18 mouse cellular contexts compared by ENCODE assay signal in genomic region chr5:54156944-54157527, GRCm38 (mm10).
DNase-seq lines count a peak whose midpoint lies in the region; ATAC-seq and TF ChIP-seq lines count a peak whose summit lies in the region.
"Had no signal": no experiment of that assay in that cellular context is flagged by ENCODE, and none has a peak within 500 bp of the region (broad histone marks: within the 10 kb centered on the region; RNA-seq: fewer than 3 reads in every experiment).

No protein-coding gene starts in this region.

- TF ChIP-seq CTCF in intestine, postnatal 0 days (IDR thresholded peaks at IDR 0.05; ENCODE audit: low read depth), result no peak
- TF ChIP-seq CTCF in hindbrain, postnatal 0 days (IDR thresholded peaks at IDR 0.05; ENCODE audit: low read depth), result no peak

- no peak overlapping the region for H3K27ac ChIP-seq in intestine, embryonic 15.5 days
- H3K27ac ChIP-seq in intestine, postnatal 0 days (ENCODE audit: low read depth, low read length), result no peak overlapping the region
- no peak overlapping the region; the same call in 1 of the 2 replicates for H3K27ac ChIP-seq in limb, embryonic 13.5 days
- no peak overlapping the region for H3K27ac ChIP-seq in hindbrain, postnatal 0 days
- no peak overlapping the region for H3K27ac ChIP-seq in midbrain, embryonic 16.5 days (ENCODE audit: low read length)
- H3K27ac ChIP-seq: limb, embryonic 12.5 days; midbrain, embryonic 15.5 days; neural tube, embryonic 12.5 days had no signal

- H3K36me3 ChIP-seq in intestine, embryonic 15.5 days, result no peaks in the 10 kb centered on the region
- H3K36me3 ChIP-seq in intestine, postnatal 0 days (ENCODE audit: control insufficient read depth, insufficient read depth), result no peaks in the 10 kb centered on the region
- no peaks in the 10 kb centered on the region for H3K36me3 ChIP-seq in limb, embryonic 13.5 days
- no peaks in the 10 kb centered on the region for H3K36me3 ChIP-seq in hindbrain, postnatal 0 days (ENCODE audit: insufficient read depth, low read length)
- no peaks in the 10 kb centered on the region for H3K36me3 ChIP-seq in midbrain, embryonic 16.5 days (ENCODE audit: control insufficient read depth, insufficient read depth, low read length)
- H3K36me3 ChIP-seq: limb, embryonic 12.5 days; midbrain, embryonic 15.5 days; neural tube, embryonic 12.5 days had no signal

- ATAC-seq in intestine, embryonic 15.5 days, result 0 out of 2 replicates have a peak, but pooled peaks have one; percentile 11
- ATAC-seq in intestine, postnatal 0 days, result no peak
- ATAC-seq in common myeloid progenitor, adult 5-6 weeks (replicated peaks; ENCODE audit: low read depth, poor library complexity, severe bottlenecking), result peak; percentile 61; the same call in 1 of the 2 replicates
- peak; percentile 42; the same call in 1 of the 2 replicates for ATAC-seq in limb, embryonic 13.5 days (ENCODE audit: low FRiP score, low read depth)
- ATAC-seq in hindbrain, postnatal 0 days, result no peak
- ATAC-seq in midbrain, embryonic 16.5 days, result no peak
- ATAC-seq: forebrain, postnatal 0 days; inflammation-experienced regulatory T-cells, adult 6 months; liver, postnatal 0 days; midbrain, embryonic 15.5 days had no signal

- H3K9ac ChIP-seq in intestine, embryonic 15.5 days, result no peak overlapping the region
- H3K9ac ChIP-seq in intestine, postnatal 0 days (ENCODE audit: low read depth, low read length), result no peak overlapping the region
- H3K9ac ChIP-seq in limb, embryonic 13.5 days, result no peak overlapping the region
- H3K9ac ChIP-seq in hindbrain, postnatal 0 days (replicated peaks; ENCODE audit: low read length), result no peak overlapping the region
- no peak overlapping the region for H3K9ac ChIP-seq in midbrain, embryonic 16.5 days (ENCODE audit: low read depth, low read length)
- H3K9ac ChIP-seq: forebrain, postnatal 0 days; limb, embryonic 12.5 days; liver, postnatal 0 days; midbrain, embryonic 15.5 days; neural tube, embryonic 12.5 days had no signal

- DNase-seq in heart, adult 11 months, result peak; percentile 79
- DNase-seq in heart, postnatal 36 days, result no peak
- no peak for DNase-seq in hindbrain, postnatal 0 days (ENCODE audit: low spot score)
- DNase-seq: cerebellum, adult 18-20 months; forebrain, postnatal 0 days; gastrocnemius, postnatal 36 days; kidney, postnatal 36 days; liver, postnatal 0 days; right cerebral cortex, postnatal 4 days had no signal

- intact Hi-C loops in heart, postnatal 36 days (cut with DNase I), result loop anchor here (10.0 kb wide), 1 partner anchor 268 kb away; no protein-coding TSS in a partner anchor

- 45% methylated on average over 11 of the region's 11 CpGs for WGBS in intestine, embryonic 15.5 days
- WGBS in intestine, postnatal 0 days, result 53% methylated on average over 11 of the region's 11 CpGs
- 35% methylated on average over 11 of the region's 11 CpGs for WGBS in limb, embryonic 13.5 days
- 74% methylated on average over 11 of the region's 11 CpGs for WGBS in hindbrain, postnatal 0 days
- 80% methylated on average over 11 of the region's 11 CpGs for WGBS in midbrain, embryonic 16.5 days

- no peaks in the 10 kb centered on the region for H3K9me3 ChIP-seq in intestine, embryonic 15.5 days
- no peaks in the 10 kb centered on the region for H3K9me3 ChIP-seq in intestine, postnatal 0 days (ENCODE audit: control insufficient read depth)
- no peaks in the 10 kb centered on the region for H3K9me3 ChIP-seq in limb, embryonic 13.5 days
- no peaks in the 10 kb centered on the region for H3K9me3 ChIP-seq in hindbrain, postnatal 0 days (ENCODE audit: low read length)
- no peaks in the 10 kb centered on the region for H3K9me3 ChIP-seq in midbrain, embryonic 16.5 days (replicated peaks; ENCODE audit: control insufficient read depth, low read length, poor library complexity, severe bottlenecking)
- H3K9me3 ChIP-seq: limb, embryonic 12.5 days; midbrain, embryonic 15.5 days; neural tube, embryonic 12.5 days had no signal

- no peak overlapping the region for H3K4me2 ChIP-seq in intestine, embryonic 15.5 days (replicated peaks)
- no peak overlapping the region for H3K4me2 ChIP-seq in intestine, postnatal 0 days (replicated peaks; ENCODE audit: low read depth)
- H3K4me2 ChIP-seq in limb, embryonic 13.5 days (replicated peaks), result peak overlapping the region; percentile 27; the same call in 1 of the 2 replicates
- no peak overlapping the region for H3K4me2 ChIP-seq in hindbrain, postnatal 0 days (ENCODE audit: low read depth, low read length)
- no peak overlapping the region for H3K4me2 ChIP-seq in midbrain, embryonic 16.5 days (ENCODE audit: low read length)
- H3K4me2 ChIP-seq: limb, embryonic 12.5 days; midbrain, embryonic 15.5 days; neural tube, embryonic 12.5 days had no signal

- H3K4me1 ChIP-seq in intestine, embryonic 15.5 days (replicated peaks), result 0 out of 2 replicates have a peak, but pooled peaks cover 9% of the 10 kb centered on the region
- H3K4me1 ChIP-seq in intestine, postnatal 0 days (replicated peaks; ENCODE audit: control insufficient read depth, insufficient read depth, low read length), result no peaks in the 10 kb centered on the region
- H3K4me1 ChIP-seq in limb, embryonic 13.5 days, result peaks cover 32% of the 10 kb centered on the region
- peaks cover 7% of the 10 kb centered on the region; the same call in 1 of the 2 replicates for H3K4me1 ChIP-seq in hindbrain, postnatal 0 days (ENCODE audit: insufficient read depth, low read length)
- peaks cover 10% of the 10 kb centered on the region for H3K4me1 ChIP-seq in midbrain, embryonic 16.5 days (ENCODE audit: control insufficient read depth, insufficient read depth, low read length)

- H3K27me3 ChIP-seq in intestine, embryonic 15.5 days (replicated peaks), result no peaks in the 10 kb centered on the region
- H3K27me3 ChIP-seq in intestine, postnatal 0 days (replicated peaks; ENCODE audit: control insufficient read depth, insufficient read depth, low read length), result no peaks in the 10 kb centered on the region; the same call in 1 of the 2 replicates
- H3K27me3 ChIP-seq in limb, embryonic 13.5 days, result peaks cover 41% of the 10 kb centered on the region
- H3K27me3 ChIP-seq in hindbrain, postnatal 0 days (ENCODE audit: insufficient read depth, low read length), result no peaks in the 10 kb centered on the region
- no peaks in the 10 kb centered on the region for H3K27me3 ChIP-seq in midbrain, embryonic 16.5 days (ENCODE audit: control insufficient read depth, insufficient read depth, low read depth, low read length)
- H3K27me3 ChIP-seq: midbrain, embryonic 15.5 days; neural tube, embryonic 12.5 days had no signal

- H3K4me3 ChIP-seq in intestine, embryonic 15.5 days (replicated peaks), result no peak overlapping the region
- H3K4me3 ChIP-seq in intestine, postnatal 0 days (ENCODE audit: low read depth, low read length), result no peak overlapping the region
- H3K4me3 ChIP-seq in limb, embryonic 13.5 days, result no peak overlapping the region
- no peak overlapping the region for H3K4me3 ChIP-seq in hindbrain, postnatal 0 days (ENCODE audit: low read length)
- no peak overlapping the region for H3K4me3 ChIP-seq in midbrain, embryonic 16.5 days (ENCODE audit: low read depth, low read length)
- H3K4me3 ChIP-seq: limb, embryonic 12.5 days; midbrain, embryonic 15.5 days; neural tube, embryonic 12.5 days had no signal

Comparison
In these comparisons a context has a peak if more than half of its experiments do, and no peak if none do; other contexts are left out.
1. ATAC-seq: peak in intestine, embryonic 15.5 days (single experiment), common myeloid progenitor, adult 5-6 weeks (single experiment) and limb, embryonic 13.5 days (single experiment); none in intestine, postnatal 0 days (single experiment), hindbrain, postnatal 0 days (single experiment) and midbrain, embryonic 16.5 days (single experiment).